Mouse (Mus musculus): ENCODE measurements around the gene Masp2.

DNA sequence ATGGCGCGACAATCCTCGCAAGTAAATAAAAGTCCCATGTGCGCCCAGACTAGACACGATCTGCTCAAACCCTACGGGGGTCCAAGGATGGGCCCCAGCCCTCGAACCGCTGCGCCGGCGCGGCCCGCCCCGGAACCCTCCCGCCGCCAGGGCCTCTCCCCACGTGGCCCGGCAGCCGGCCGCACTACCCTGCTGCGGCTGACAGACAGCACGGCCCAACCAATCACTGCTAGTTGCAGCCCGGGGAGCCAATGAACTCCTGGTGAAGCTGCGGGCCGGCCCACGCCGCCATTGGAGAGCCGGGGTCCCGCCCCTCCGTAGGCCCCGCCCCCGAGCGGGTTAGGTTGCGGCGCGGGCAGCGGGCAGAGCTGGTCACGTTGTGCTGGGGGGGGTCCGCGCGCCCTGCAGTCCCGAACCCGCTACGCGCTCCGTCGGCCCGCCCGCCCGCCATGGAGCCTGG, 11.2 kb upstream of the Masp2 start, which contains the start of gene Srm:
- TF ChIP-seq CTCF (IDR thresholded peaks at IDR 0.05; ENCODE audit: low read depth) (no peak), EP300 (optimal IDR thresholded peaks at IDR 0.05) (peak; percentile 75)

All from stomach, postnatal 0 days (tissue).